Mouse (Mus musculus) sigmoid colon, adult 10 weeks (tissue): ENCODE measurements around the gene Ggt7. TPM values are rescaled to one million over a fixed set of nuclear protein-coding genes. Genes with fewer than 3 reads are reported as not detected.

Source experiments
- polyA plus RNA-seq: library from polyadenylated mRNA; stranded (reverse); fragments of 350-450 nt; fragmentation: Illumina TruSeq; extraction: RNeasy Lipid Tissue Mini Kit (QIAGEN cat#74804); gene quantifications from one replicate; pipeline ENCODE4 v1.2.3, GENCODE M21; 2014; ENCODE audit warnings: low read depth, low replicate concordance

Ggt7 gene
- polyA plus RNA-seq: 0.16 TPM

GRCm38 (mm10) chr2:155517455-155518423, at the start of gene Ggt7, which contains the start of gene Acss2:
Gene Ggt7, minus strand, starts transcription at chr2:155518237.
Gene Acss2, plus strand, starts transcription at chr2:155517948.

GRCm38 (mm10) chr2:155473570-155474088, 44.4 kb downstream of the Ggt7 start, which contains the start of gene Ncoa6:
Gene Ncoa6, minus strand, starts transcription at chr2:155473894.

Other genes starting within 250 kb of the Ggt7 start
- 0.60 TPM for gene Map1lc3a, start 241.9 kb downstream of the Ggt7 start, polyA plus RNA-seq
- gene Pigu, start 160.8 kb downstream of the Ggt7 start, polyA plus RNA-seq: 55.8 TPM
- 187 TPM for gene Trp53inp2, start 137.2 kb downstream of the Ggt7 start, polyA plus RNA-seq
- 74.3 TPM for gene Ncoa6, start 44.3 kb downstream of the Ggt7 start, polyA plus RNA-seq
- 77.9 TPM for gene Acss2, start 289 bp downstream of the Ggt7 start, polyA plus RNA-seq
- gene Gss, start 74.6 kb upstream of the Ggt7 start, polyA plus RNA-seq: 13.5 TPM
- gene Myh7b, start 93.0 kb upstream of the Ggt7 start, polyA plus RNA-seq: not detected
- gene Trpc4ap, start 174.1 kb upstream of the Ggt7 start, polyA plus RNA-seq: 97.7 TPM
- 18.2 TPM for gene Edem2, start 211.2 kb upstream of the Ggt7 start, polyA plus RNA-seq
- not detected for gene Gm17581, start 217.6 kb upstream of the Ggt7 start, polyA plus RNA-seq
- gene Procr, start 232.9 kb upstream of the Ggt7 start, polyA plus RNA-seq: 8.5 TPM